Mouse (Mus musculus): ENCODE results near the gene Tmem178b. TPM values are rescaled to one million over a fixed set of nuclear protein-coding genes. Genes with fewer than 3 reads are reported as not detected.

Gene Tmem178b
- polyA plus RNA-seq, 1 experiment from 2014 or later, result not detected

- H3K36me3 ChIP-seq (ENCODE audit: inconsistent target), result no peaks in the 10 kb centered on the region
- H3K27ac ChIP-seq, result no peak overlapping the region
- H3K4me3 ChIP-seq (ENCODE audit: inconsistent target), result no peak overlapping the region
- no peaks in the 10 kb centered on the region for H3K79me2 ChIP-seq (ENCODE audit: inconsistent target)
- WGBS (ENCODE audit: missing documents), result 72% methylated on average over 13 of the region's 13 CpGs
These were observed 364.0 kb downstream of the Tmem178b start for GRCm38 (mm10) chr6:40236841-40237765.

GRCm38 (mm10) chr6:40238857-40239256 lies 365.8 kb downstream of the Tmem178b start:
- H3K27ac ChIP-seq, result no peak overlapping the region
- 88% methylated on average over 3 of the region's 3 CpGs for WGBS (ENCODE audit: missing documents)

GRCm38 (mm10) chr6:40240671-40241070 lies 367.6 kb downstream of the Tmem178b start:
- WGBS (ENCODE audit: missing documents), result 85% methylated on average over 2 of the region's 2 CpGs
- Histone ChIP-seq H3K36me3 (ENCODE audit: inconsistent target) (no peaks in the 10 kb centered on the region), H3K4me3 (ENCODE audit: inconsistent target) (no peak overlapping the region), H3K79me2 (ENCODE audit: inconsistent target) (no peaks in the 10 kb centered on the region), H3K27ac (no peak overlapping the region)

More at GRCm38 (mm10) chr6:40238857-40239256, 365.8 kb downstream of the Tmem178b start:
- Histone ChIP-seq H3K36me3 (ENCODE audit: inconsistent target) (no peaks in the 10 kb centered on the region), H3K79me2 (ENCODE audit: inconsistent target) (no peaks in the 10 kb centered on the region), H3K4me3 (ENCODE audit: inconsistent target) (no peak overlapping the region)

GRCm38 (mm10) chr6:40247398-40247946 lies 374.4 kb downstream of the Tmem178b start:
- Histone ChIP-seq H3K27ac (no peak overlapping the region), H3K4me3 (ENCODE audit: inconsistent target) (no peak overlapping the region), H3K36me3 (ENCODE audit: inconsistent target) (no peaks in the 10 kb centered on the region), H3K79me2 (ENCODE audit: inconsistent target) (no peaks in the 10 kb centered on the region)
- 93% methylated on average over 17 of the region's 17 CpGs for WGBS (ENCODE audit: missing documents)

- no peaks in the 10 kb centered on the region for H3K36me3 ChIP-seq (ENCODE audit: inconsistent target)
- H3K27ac ChIP-seq, result no peak overlapping the region
- no peaks in the 10 kb centered on the region for H3K79me2 ChIP-seq (ENCODE audit: inconsistent target)
- H3K4me3 ChIP-seq (ENCODE audit: inconsistent target), result no peak overlapping the region
These were observed 376.9 kb downstream of the Tmem178b start for GRCm38 (mm10) chr6:40249939-40250338.

- Histone ChIP-seq H3K4me3 (ENCODE audit: inconsistent target) (no peak overlapping the region), H3K36me3 (ENCODE audit: inconsistent target) (no peaks in the 10 kb centered on the region), H3K79me2 (ENCODE audit: inconsistent target) (no peaks in the 10 kb centered on the region), H3K27ac (no peak overlapping the region)
- 90% methylated on average over 1 of the region's 1 CpGs for WGBS (ENCODE audit: missing documents)
These were observed 390.6 kb downstream of the Tmem178b start for GRCm38 (mm10) chr6:40263687-40264086.

- WGBS (ENCODE audit: missing documents), result 53% methylated on average over 5 of the region's 5 CpGs
- no peaks in the 10 kb centered on the region for H3K79me2 ChIP-seq (ENCODE audit: inconsistent target)
- no peaks in the 10 kb centered on the region for H3K36me3 ChIP-seq (ENCODE audit: inconsistent target)
- H3K4me3 ChIP-seq (ENCODE audit: inconsistent target), result no peak overlapping the region
- H3K27ac ChIP-seq, result no peak overlapping the region
These were observed 427.6 kb downstream of the Tmem178b start for GRCm38 (mm10) chr6:40300707-40301106.

- Histone ChIP-seq H3K79me2 (ENCODE audit: inconsistent target) (no peaks in the 10 kb centered on the region), H3K27ac (no peak overlapping the region), H3K4me3 (ENCODE audit: inconsistent target) (no peak overlapping the region), H3K36me3 (ENCODE audit: inconsistent target) (no peaks in the 10 kb centered on the region)
- WGBS (ENCODE audit: missing documents), result 16% methylated on average over 6 of the region's 6 CpGs
These were observed 430.3 kb downstream of the Tmem178b start for GRCm38 (mm10) chr6:40303379-40303778.

Other genes starting within 250 kb of the Tmem178b start
- gene Braf, start 147.8 kb upstream of the Tmem178b start, polyA plus RNA-seq (2018), result 10.7 to 14.3 TPM (median 11.9 TPM) in 3 replicates
- gene Mrps33, start 62.3 kb upstream of the Tmem178b start, polyA plus RNA-seq (2018), result 63.1 to 68.3 TPM (median 66.4 TPM) in 3 replicates

All from macrophage (primary cell).